Mouse (Mus musculus): ENCODE measurements around the gene Vmn2r32.
"Not testable (repeated sequence)": the region's sequence is repeated elsewhere in the genome, so short reads cannot be mapped to it uniquely, and the experiment has no call there.

Gene Vmn2r32

DNA sequence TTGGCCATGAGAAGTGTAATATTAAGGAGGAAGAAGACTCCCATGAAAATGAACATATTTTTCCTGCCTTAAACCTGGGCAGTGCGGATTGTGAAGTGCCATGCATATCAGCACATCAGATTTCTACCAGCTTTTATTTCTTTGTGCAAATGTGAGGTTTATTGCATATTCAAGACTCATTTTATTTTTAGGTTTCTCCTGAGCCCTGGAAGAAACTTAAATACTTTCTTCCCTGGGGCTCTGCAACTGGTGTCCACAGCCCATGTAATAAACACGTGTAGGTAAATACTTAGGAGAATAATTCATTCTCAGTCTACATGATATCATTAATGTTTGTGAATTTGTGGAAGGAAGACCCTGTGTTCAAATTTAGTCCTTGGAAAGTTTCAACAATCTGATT lies at the start of gene Vmn2r32:
Gene Vmn2r32 (minus strand): TSS at position 101 of the 400 bp plus-strand sequence.
- DNase-seq (ENCODE audit: low spot score): not testable (repeated sequence)
